Mouse (Mus musculus) bone marrow macrophage, adult 2 months (primary cell): ENCODE data around the gene D330045A20Rik.

Source experiments
- CTCF ChIP-seq: IDR thresholded peaks from 2 replicates; pipeline ENCODE4 v1.5.1; 2012; ENCODE audit warnings: low read depth, mild to moderate bottlenecking, low read length, moderate library complexity
- POLR2A ChIP-seq: IDR thresholded peaks from 2 replicates; pipeline ENCODE4 v1.6.1; 2012; ENCODE audit warnings: mild to moderate bottlenecking, low read depth, low read length, borderline replicate concordance

DNA sequence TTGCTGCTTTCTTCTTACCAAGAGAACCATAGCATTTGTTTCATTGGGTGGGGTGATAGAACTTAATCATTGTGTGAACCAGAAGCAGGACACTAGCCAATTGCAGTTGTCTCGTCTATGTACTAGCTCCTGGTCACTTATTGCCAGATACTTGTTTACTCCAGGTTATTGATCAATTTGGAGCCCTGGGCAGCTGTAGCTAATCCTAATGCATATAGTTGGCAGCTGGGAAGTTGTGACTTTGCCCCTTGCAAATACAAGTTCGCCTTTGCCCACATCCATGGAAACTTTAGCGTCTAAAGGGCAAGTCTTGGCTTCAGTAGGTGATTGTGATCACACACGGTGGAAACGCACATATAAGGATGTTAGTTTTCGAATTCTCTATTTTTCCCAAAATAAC is 116.2 kb downstream of the D330045A20Rik start:
- no peak for TF ChIP-seq CTCF
- TF ChIP-seq POLR2A = no peak
